Mouse (Mus musculus) embryonic facial prominence, embryonic 10.5 days (tissue): Measurements from ENCODE around the gene Arhgef39. TPM values are rescaled to one million over a fixed set of nuclear protein-coding genes. Genes with fewer than 3 reads are reported as not detected.

ENCODE experiments used
- DNase-seq: peaks from one replicate; pipeline ENCODE4 v3.0.0-alpha.2; 2017; ENCODE audit warnings: low spot score
- H3K27ac ChIP-seq: fragments of 300-500 bp; sonication (generic); replicated peaks from 2 replicates; pipeline ENCODE4 v1.5.1; 2016; ENCODE audit warnings: mild to moderate bottlenecking
- H3K27me3 ChIP-seq: fragments of 300-500 bp; sonication (generic); replicated peaks from 2 replicates; pipeline ENCODE4 v1.6.1; 2016; ENCODE audit warnings: low read depth, mild to moderate bottlenecking; ENCODE audit not compliant: poor library complexity, severe bottlenecking
- H3K36me3 ChIP-seq: fragments of 300-500 bp; sonication (generic); replicated peaks from 2 replicates; pipeline ENCODE4 v1.6.1; 2016; ENCODE audit warnings: mild to moderate bottlenecking, moderate library complexity
- H3K4me1 ChIP-seq: fragments of 300-500 bp; sonication (generic); 2 replicates; pipeline ENCODE4 v1.6.1; 2016
- H3K4me3 ChIP-seq: fragments of 300-500 bp; sonication (generic); 2 replicates; pipeline ENCODE4 v1.5.1; 2016; ENCODE audit warnings: mild to moderate bottlenecking, moderate library complexity
- H3K9me3 ChIP-seq: fragments of 300-500 bp; sonication (generic); 2 replicates; pipeline ENCODE4 v1.6.1; 2016; ENCODE audit warnings: mild to moderate bottlenecking
- WGBS: fragments of 180-500 bp; shearing (Covaris S2); methylation state at CpG from one replicate; pipeline ENCODE4 v1.1.7; 2016; 5-methylcytosine and 5-hydroxymethylcytosine counted together
- polyA plus RNA-seq: library from polyadenylated mRNA; unstranded; fragments of >200 nt; fragmentation: Nextera tagmentation; extraction: Ambion mirVana; gene quantifications from 2 replicates; pipeline ENCODE4 v1.2.1, GENCODE M21; 2016

The Arhgef39 gene
- polyA plus RNA-seq, 1 experiment from 2014 or later, result 48.2 TPM

- 90% methylated on average over 7 of the region's 7 CpGs for WGBS
- H3K27ac ChIP-seq, result no peak overlapping the region
- DNase-seq, result no peak
- H3K36me3 ChIP-seq, result no peaks in the 10 kb centered on the region
- H3K4me1 ChIP-seq, result no peaks in the 10 kb centered on the region
- H3K9me3 ChIP-seq, result no peaks in the 10 kb centered on the region
- H3K4me3 ChIP-seq, result no peak overlapping the region
- no peaks in the 10 kb centered on the region for H3K27me3 ChIP-seq
Measured at GRCm38 (mm10) chr4:43466872-43467271, 32.6 kb downstream of the Arhgef39 start.

GRCm38 (mm10) chr4:43465935-43466334 is 33.6 kb downstream of the Arhgef39 start:
- no peak for DNase-seq
- Histone ChIP-seq H3K27ac (no peak overlapping the region), H3K9me3 (no peaks in the 10 kb centered on the region), H3K4me1 (no peaks in the 10 kb centered on the region), H3K4me3 (no peak overlapping the region), H3K36me3 (no peaks in the 10 kb centered on the region), H3K27me3 (no peaks in the 10 kb centered on the region)
- WGBS, result 88% methylated on average over 6 of the region's 6 CpGs

- no peak for DNase-seq
- Histone ChIP-seq H3K4me1 (peaks cover 5% of the 10 kb centered on the region; the same call in 1 of the 2 replicates), H3K27me3 (no peaks in the 10 kb centered on the region), H3K4me3 (no peak overlapping the region), H3K27ac (no peak overlapping the region), H3K9me3 (no peaks in the 10 kb centered on the region), H3K36me3 (no peaks in the 10 kb centered on the region)
- 92% methylated on average over 5 of the region's 5 CpGs for WGBS
Measured at GRCm38 (mm10) chr4:43463102-43463501, 36.4 kb downstream of the Arhgef39 start.

GRCm38 (mm10) chr4:43457124-43457523 is 42.4 kb downstream of the Arhgef39 start:
- 18% methylated on average over 8 of the region's 8 CpGs for WGBS
- no peak for DNase-seq
- no peak overlapping the region for H3K4me3 ChIP-seq

GRCm38 (mm10) chr4:43456470-43456869 is 43.0 kb downstream of the Arhgef39 start:
- Histone ChIP-seq H3K27me3 (peaks cover 59% of the 10 kb centered on the region), H3K36me3 (no peaks in the 10 kb centered on the region), H3K4me3 (no peak overlapping the region), H3K9me3 (no peaks in the 10 kb centered on the region), H3K4me1 (peaks cover 33% of the 10 kb centered on the region), H3K27ac (no peak overlapping the region)
- DNase-seq, result no peak
- 24% methylated on average over 4 of the region's 4 CpGs for WGBS

More at GRCm38 (mm10) chr4:43457124-43457523, 42.4 kb downstream of the Arhgef39 start:
- no peaks in the 10 kb centered on the region for H3K36me3 ChIP-seq
- no peak overlapping the region for H3K27ac ChIP-seq
- peaks cover 53% of the 10 kb centered on the region for H3K27me3 ChIP-seq
- peaks cover 33% of the 10 kb centered on the region for H3K4me1 ChIP-seq
- H3K9me3 ChIP-seq, result no peaks in the 10 kb centered on the region

- H3K27ac ChIP-seq, result no peak within 1 kb of the TSS
- WGBS, result 29% methylated on average over 20 of the region's 20 CpGs
- H3K27me3 ChIP-seq, result peaks cover 63% of the 10 kb centered on the region
Measured at GRCm38 (mm10) chr4:43454041-43454836, 45.3 kb downstream of the Arhgef39 start, which contains the start of gene Cd72. TSS of gene Cd72 (minus strand) at chr4:43454628.

GRCm38 (mm10) chr4:43453413-43453812 is 46.1 kb downstream of the Arhgef39 start:
- Histone ChIP-seq H3K27ac (no peak overlapping the region), H3K36me3 (peaks cover 5% of the 10 kb centered on the region), H3K27me3 (peaks cover 63% of the 10 kb centered on the region), H3K4me1 (peaks cover 28% of the 10 kb centered on the region), H3K9me3 (no peaks in the 10 kb centered on the region), H3K4me3 (peak overlapping the region; percentile 51)
- peak; percentile 58 for DNase-seq
- WGBS, result under 1% methylated on average over 18 of the region's 18 CpGs

More at GRCm38 (mm10) chr4:43454041-43454836, 45.3 kb downstream of the Arhgef39 start, which contains the start of gene Cd72:
- H3K4me3 ChIP-seq, result peak within 1 kb of the TSS; percentile 51
- H3K36me3 ChIP-seq, result no peaks in the 10 kb centered on the region
- no peaks in the 10 kb centered on the region for H3K9me3 ChIP-seq
- H3K4me1 ChIP-seq, result peaks cover 28% of the 10 kb centered on the region
- peak; percentile 37 for DNase-seq

GRCm38 (mm10) chr4:43452315-43452714 is 47.2 kb downstream of the Arhgef39 start:
- no peak for DNase-seq
- WGBS, result 62% methylated on average over 11 of the region's 11 CpGs

GRCm38 (mm10) chr4:43448554-43448953 is 50.9 kb downstream of the Arhgef39 start:
- WGBS, result 86% methylated on average over 3 of the region's 3 CpGs
- Histone ChIP-seq H3K4me3 (no peak overlapping the region), H3K27me3 (peaks cover 34% of the 10 kb centered on the region), H3K9me3 (no peaks in the 10 kb centered on the region), H3K4me1 (peaks cover 19% of the 10 kb centered on the region), H3K27ac (no peak overlapping the region), H3K36me3 (peaks cover 42% of the 10 kb centered on the region)
- DNase-seq, result no peak

More at GRCm38 (mm10) chr4:43452315-43452714, 47.2 kb downstream of the Arhgef39 start:
- Histone ChIP-seq H3K27ac (no peak overlapping the region), H3K27me3 (peaks cover 59% of the 10 kb centered on the region), H3K9me3 (no peaks in the 10 kb centered on the region), H3K4me3 (no peak overlapping the region), H3K36me3 (peaks cover 16% of the 10 kb centered on the region), H3K4me1 (peaks cover 27% of the 10 kb centered on the region)

GRCm38 (mm10) chr4:43447251-43447650 is 52.2 kb downstream of the Arhgef39 start:
- WGBS, result 92% methylated on average over 13 of the region's 13 CpGs
- peaks cover 21% of the 10 kb centered on the region for H3K27me3 ChIP-seq
- H3K4me3 ChIP-seq, result no peak overlapping the region
- H3K27ac ChIP-seq, result no peak overlapping the region
- H3K36me3 ChIP-seq, result peaks cover 42% of the 10 kb centered on the region
- peaks cover 12% of the 10 kb centered on the region for H3K4me1 ChIP-seq
- H3K9me3 ChIP-seq, result no peaks in the 10 kb centered on the region
- no peak for DNase-seq

Other genes starting within 250 kb of the Arhgef39 start
- 0.16 and 0.36 TPM in 2 replicates for gene Atp8b5, start 232.5 kb downstream of the Arhgef39 start, polyA plus RNA-seq
- 9.5 and 10.9 TPM in 2 replicates for gene Rusc2, start 117.7 kb downstream of the Arhgef39 start, polyA plus RNA-seq
- 0.11 TPM in 1 of 2 replicates, not detected in the other for gene Fam166b, start 70.6 kb downstream of the Arhgef39 start, polyA plus RNA-seq
- 6.9 and 9.2 TPM in 2 replicates for gene Tesk1, start 57.8 kb downstream of the Arhgef39 start, polyA plus RNA-seq
- gene Cd72, start 45.1 kb downstream of the Arhgef39 start, polyA plus RNA-seq, result 2.3 TPM in 2 replicates
- gene Sit1, start 16.0 kb downstream of the Arhgef39 start, polyA plus RNA-seq, result not detected in 2 replicates
- 45.2 and 46.6 TPM in 2 replicates for gene Ccdc107, start 6.8 kb downstream of the Arhgef39 start, polyA plus RNA-seq
- 0.96 and 1.0 TPM in 2 replicates for gene Car9, start 7.3 kb upstream of the Arhgef39 start, polyA plus RNA-seq
- 59.4 and 61.1 TPM in 2 replicates for gene Tpm2, start 24.1 kb upstream of the Arhgef39 start, polyA plus RNA-seq
- 35.7 and 36.0 TPM in 2 replicates for gene Creb3, start 62.6 kb upstream of the Arhgef39 start, polyA plus RNA-seq
- gene Tln1, start 63.0 kb upstream of the Arhgef39 start, polyA plus RNA-seq, result 53.1 and 53.5 TPM in 2 replicates
- gene Rgp1, start 79.0 kb upstream of the Arhgef39 start, polyA plus RNA-seq, result 17.5 and 18.8 TPM in 2 replicates
- gene Gba2, start 79.2 kb upstream of the Arhgef39 start, polyA plus RNA-seq, result 26.6 and 28.0 TPM in 2 replicates
- 0.34 and 0.99 TPM in 2 replicates for gene Msmp, start 84.8 kb upstream of the Arhgef39 start, polyA plus RNA-seq
- 12.5 and 16.7 TPM in 2 replicates for gene Npr2, start 132.2 kb upstream of the Arhgef39 start, polyA plus RNA-seq
- 1.8 and 2.0 TPM in 2 replicates for gene Spag8, start 153.9 kb upstream of the Arhgef39 start, polyA plus RNA-seq
- gene Hint2, start 156.8 kb upstream of the Arhgef39 start, polyA plus RNA-seq, result 71.7 and 72.8 TPM in 2 replicates
- 4.0 and 5.1 TPM in 2 replicates for gene Tmem8b, start 169.3 kb upstream of the Arhgef39 start, polyA plus RNA-seq
- gene Fam221b, start 169.4 kb upstream of the Arhgef39 start, polyA plus RNA-seq, result 1.4 and 1.7 TPM in 2 replicates
- 0.07 TPM in 1 of 2 replicates, not detected in the other for gene Olfr70, start 201.1 kb upstream of the Arhgef39 start, polyA plus RNA-seq
- not detected in 2 replicates for gene Olfr71, start 210.6 kb upstream of the Arhgef39 start, polyA plus RNA-seq
- gene Hrct1, start 227.5 kb upstream of the Arhgef39 start, polyA plus RNA-seq, result 0.14 TPM in 1 of 2 replicates, not detected in the other
- 0.06 TPM in 1 of 2 replicates, not detected in the other for gene Spaar, start 230.3 kb upstream of the Arhgef39 start, polyA plus RNA-seq